Mouse (Mus musculus) left cerebral cortex, postnatal 36 days (tissue): Measurements from ENCODE around the gene Vmn1r55. TPM values are rescaled to one million over a fixed set of nuclear protein-coding genes. Genes with fewer than 3 reads are reported as not detected.
"Not testable (repeated sequence)": the region's sequence is repeated elsewhere in the genome, so short reads cannot be mapped to it uniquely, and the experiment has no call there.

ENCODE experiments used
- DNase-seq, 2 experiments: peaks; one replicate each; pipeline ENCODE4 v3.0.0; 2021 to 2022; ENCODE audit warnings: low spot score in 2 of 2, mixed read lengths in 1 of 2
- intact Hi-C: fragments of 180-260 bp; cut with DNase I; formaldehyde crosslinking; loops from one replicate; pipeline ENCODE4 v1.15.1; 2025
- total RNA-seq, 2 experiments: library from RNA; stranded (reverse); gene quantifications; 2 replicates each; pipeline ENCODE4 v1.2.3; 2021

Vmn1r55 gene
- total RNA-seq, result not detected

DNA sequence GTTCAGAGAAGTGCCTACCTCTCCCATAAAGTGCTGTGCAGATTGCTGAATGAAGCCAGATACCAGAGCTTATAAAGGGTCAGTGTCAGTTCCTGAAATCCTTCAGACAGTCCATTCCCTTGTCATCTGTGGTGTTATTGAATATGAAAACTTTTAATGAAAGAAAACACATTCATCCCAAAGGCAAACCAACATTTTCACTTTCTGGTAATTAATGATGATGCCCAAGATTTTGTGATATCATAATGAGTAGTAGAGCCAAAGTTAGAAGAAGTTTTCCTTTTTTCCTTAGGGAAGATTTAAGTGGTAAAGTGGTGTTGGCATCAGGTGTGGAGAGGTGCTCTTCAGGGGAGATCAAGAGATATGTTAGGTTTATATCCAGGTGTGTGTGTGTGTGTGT, at the start of gene Vmn1r55:
Gene Vmn1r55 (minus strand): TSS at position 101 of the 400 bp plus-strand sequence.
- intact Hi-C loops, DNase-seq: not testable (repeated sequence)

DNA sequence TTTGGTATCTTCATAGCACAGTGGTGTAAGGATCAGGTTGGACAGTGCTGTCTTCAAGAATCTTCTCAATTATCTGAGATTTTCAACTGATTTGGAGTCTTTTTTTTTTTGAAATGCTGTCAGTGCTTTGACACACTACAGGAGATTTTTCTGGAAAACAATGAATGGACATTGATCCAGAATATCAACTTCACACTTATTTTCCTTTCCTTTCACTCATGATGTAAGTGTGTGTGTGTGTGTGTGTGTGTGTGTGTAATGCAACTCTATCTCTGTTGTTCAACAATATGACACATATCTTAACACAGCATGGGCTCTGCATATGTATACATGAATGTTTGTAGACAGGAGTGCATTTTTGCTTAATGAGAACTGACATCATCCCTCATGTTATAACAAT, 47.2 kb upstream of the Vmn1r55 start, which contains the start of gene Vmn1r56:
Gene Vmn1r56 (minus strand): TSS at position 101 of the 400 bp plus-strand sequence.
- DNase-seq, intact Hi-C loops: not testable (repeated sequence)

DNA sequence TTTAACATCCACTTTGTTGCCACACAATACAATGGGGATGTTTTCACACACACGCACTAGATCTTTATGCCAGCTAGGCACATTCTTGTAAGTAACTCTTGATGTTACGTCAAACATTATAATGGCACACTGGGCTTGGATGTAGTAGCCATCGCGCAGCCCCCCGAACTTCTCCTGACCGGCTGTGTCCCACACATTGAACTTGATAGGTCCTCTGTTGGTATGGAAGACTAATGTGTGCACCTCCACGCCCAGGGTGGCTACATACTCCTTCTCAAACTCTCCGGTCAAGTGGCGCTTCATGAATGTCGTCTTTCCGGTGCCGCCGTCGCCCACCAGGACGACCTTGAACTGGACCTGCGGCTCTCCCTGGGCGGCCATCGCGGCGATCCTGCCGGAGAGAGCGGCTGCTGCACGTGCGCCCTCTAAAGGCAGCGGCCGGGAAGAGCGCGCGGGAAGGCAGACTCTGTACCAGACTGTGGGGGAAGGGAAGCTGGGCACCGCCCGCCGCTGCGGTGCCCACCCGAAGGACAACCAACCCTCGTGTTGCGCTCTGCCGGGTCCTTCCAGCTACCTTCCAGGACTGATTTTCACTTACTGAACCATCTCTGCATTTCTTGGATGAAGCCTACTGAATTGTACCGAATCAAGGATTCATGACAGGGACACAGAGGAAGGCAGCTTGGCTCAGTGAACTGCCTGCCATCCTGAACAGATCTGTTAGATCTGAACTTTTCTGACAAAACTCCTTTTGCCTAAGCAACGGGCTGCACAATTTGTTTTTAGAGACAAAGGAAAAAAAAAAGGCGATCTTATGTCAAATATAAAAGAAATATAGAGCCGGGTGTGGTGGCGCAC, 23.7 kb downstream of the Vmn1r55 start, which contains the start of gene Rasl2-9:
Gene Rasl2-9 (minus strand): TSS at position 402 of the 858 bp plus-strand sequence.
- DNase-seq, result peak; percentile 72 to 79
- intact Hi-C loops, result no loop called here

DNA sequence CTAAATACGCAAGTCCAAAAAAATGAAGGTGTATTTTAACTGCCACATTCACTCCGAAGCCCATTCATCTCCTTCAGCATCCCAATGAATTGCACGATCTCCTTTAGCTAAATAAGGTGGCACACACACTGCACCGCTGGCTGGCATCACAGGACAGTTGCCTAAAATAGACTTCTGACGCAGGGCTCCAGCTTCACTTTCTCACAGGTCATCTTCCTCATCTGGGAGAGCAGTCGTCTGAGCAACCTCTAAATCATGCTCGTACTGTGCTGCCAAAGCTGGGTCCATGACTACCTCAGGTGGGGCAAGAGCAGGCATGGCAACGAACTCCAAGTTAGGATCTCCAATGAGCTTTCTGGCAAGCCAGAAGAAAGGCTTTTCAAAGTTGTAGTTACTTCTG, 24.4 kb downstream of the Vmn1r55 start:
- no peak for DNase-seq
- intact Hi-C loops, result no loop called here

DNA sequence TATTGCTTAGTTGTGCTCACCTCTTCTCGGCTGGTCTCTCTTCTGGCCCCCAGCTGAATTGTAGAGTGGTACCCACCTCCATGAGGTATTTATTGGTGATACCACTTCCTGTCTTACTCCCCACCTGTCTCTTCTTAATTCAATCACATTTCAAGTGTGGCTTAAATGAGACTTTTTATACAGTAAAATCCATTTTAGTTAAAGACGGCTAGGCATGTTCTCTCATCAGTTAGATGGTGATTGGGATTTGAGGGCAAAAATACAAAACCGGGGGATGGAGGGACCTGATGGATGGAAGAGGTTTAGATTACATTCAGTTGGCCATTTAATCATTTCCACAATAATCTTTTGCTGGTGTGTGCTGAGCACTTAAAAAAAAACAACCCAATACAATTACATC, 32.6 kb downstream of the Vmn1r55 start, which contains the start of gene Rfpl4:
Gene Rfpl4 (minus strand): TSS at position 101 of the 400 bp plus-strand sequence.
- DNase-seq, result no peak
- intact Hi-C loops, result no loop called here

DNA sequence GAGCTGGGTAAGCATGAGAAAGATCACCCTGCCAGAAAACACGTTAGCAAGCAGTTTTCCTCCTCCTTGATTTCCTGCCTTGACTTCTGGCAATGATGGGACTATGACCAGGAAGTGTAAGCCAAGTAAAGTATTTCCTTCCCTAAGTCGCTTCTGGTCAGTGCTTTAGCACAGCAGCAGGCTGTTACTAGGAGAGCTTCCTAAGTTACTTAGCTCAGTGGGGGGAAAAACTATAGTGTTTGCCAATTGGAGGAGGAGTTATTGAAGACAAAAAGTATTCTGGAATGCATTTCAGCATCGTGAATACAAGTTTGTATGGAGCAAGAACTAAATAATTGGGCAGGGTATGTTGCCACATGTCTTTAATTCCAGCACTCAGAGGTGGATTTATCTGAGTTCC, 36.8 kb downstream of the Vmn1r55 start:
- DNase-seq, result no peak
- intact Hi-C loops, result no loop called here

DNA sequence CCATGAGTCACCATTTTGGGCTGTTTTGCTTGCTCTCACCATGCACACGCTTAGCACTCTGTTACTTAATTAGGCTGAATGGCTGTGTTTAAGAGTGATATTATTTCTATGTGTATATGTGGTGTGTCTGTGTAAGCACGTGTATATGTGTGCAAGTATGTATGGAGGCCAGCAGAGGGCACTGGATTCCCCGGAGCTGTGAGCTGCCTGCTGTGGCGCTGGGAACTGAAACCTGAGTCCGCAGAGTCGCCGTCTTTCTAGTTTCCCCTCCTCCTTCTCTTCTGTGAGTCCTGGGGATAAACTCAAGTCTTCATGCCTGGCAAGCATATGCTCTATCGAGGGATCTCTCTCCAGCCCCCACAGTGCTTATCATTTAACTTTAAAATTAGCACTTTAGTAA, 40.2 kb downstream of the Vmn1r55 start:
- intact Hi-C loops, result no loop called here
- DNase-seq, result no peak

DNA sequence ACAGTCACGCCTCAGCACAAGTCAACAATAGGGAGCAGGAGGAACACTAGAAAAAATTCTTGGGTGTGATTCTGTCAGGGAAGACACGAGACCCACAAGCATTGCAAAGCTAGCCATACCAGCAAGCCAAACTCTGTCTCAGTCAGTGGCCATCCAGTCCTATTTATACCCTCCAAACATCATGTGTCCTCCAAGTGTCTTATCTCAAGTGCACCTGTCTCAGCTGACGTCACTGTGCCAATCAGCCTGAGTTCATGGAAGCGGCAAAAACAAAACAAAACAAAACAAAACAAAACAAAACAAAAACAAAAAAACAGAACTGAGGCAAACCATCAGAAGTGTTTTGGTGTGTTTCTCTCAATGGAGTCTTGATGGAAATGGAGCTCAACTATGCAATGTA, 41.2 kb downstream of the Vmn1r55 start:
- no peak for DNase-seq
- intact Hi-C loops, result no loop called here

DNA sequence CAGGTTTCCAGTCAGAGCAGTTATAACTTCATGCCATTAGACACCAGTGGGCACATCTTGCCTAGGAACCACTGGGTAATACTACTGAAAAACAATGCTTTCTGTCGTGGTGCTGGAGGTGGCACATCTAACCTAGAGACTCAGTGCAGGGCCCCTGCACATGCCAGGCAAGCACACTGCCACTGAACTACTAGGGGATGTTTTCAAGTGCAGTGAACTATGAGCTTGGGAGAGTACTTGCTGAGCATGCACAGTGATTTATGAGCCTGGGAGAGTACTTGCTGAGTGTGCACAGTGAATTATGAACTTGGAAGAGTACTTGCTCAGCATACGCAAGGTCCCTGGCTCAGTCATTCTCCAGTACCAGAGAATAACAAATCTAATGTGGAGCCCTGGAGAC, 46.9 kb downstream of the Vmn1r55 start:
- no peak for DNase-seq
- intact Hi-C loops, result no loop called here

DNA sequence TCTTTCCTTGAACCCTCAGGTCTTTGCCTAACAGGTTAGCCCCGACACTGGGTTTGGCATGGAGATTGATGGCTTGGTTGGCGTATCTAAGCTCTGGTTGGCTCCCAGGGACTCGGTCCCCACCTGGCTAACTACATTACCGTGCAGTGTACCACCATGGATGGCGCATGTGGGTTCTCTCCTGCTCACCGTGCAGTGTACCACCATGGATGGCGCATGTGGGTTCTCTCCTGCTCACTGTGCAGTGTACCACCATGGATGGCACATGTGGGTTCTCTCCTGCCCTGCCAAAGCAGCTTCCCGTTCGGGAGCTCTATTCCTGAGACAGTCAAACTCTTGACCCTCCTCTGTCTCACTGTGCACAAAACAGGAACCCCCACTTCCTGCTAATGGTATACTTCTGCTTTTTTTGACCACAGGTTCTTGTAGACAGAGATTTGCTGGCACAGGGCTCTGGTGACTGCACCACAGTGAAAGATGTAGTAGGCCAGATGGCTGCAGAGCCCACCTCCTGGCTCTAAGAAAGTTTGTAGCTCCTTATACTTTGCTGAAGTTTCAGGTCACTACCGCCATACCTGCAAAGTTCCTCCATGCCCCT, 48.3 kb downstream of the Vmn1r55 start:
- no peak for DNase-seq
- intact Hi-C loops, result no loop called here

DNA sequence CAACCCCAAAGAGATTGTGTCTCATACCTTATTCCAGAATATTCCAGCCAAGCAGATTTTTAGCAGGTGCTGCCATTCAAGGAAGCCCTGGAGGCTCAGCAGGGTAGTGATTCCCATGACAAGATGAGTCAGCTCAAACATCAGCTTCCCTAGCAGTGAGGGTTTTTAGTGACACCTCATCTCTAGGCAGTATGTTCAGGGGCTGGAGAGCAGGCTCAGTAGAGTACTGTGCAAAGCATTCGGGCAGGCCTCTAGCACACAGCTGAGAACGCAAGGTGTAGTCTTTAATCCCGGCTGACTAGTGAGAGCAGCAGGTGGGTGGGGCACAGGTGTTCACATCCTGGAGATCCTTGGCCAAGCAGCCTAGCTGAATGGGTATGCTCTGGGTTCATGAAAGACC, 49.7 kb downstream of the Vmn1r55 start:
- intact Hi-C loops, result no loop called here
- no peak for DNase-seq

DNA sequence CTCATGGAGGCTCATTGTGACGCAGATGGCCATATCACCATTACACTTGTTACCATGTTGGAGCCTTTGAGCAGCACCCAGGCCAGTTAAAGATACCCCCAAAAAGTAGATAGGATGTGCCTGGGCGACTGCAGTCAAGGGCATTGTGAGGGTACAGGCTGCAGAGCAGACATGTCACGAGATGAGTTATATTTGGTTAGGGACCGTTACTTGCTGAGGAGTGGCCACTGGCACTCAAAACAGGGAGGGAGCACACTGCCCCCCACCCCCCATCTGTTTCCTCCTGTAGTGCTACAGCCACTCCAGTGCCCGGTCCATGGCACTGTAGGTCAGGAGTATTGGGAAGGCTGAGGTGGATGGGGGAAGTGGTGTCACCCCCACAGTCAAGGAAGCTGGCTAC, 50.7 kb downstream of the Vmn1r55 start:
- DNase-seq, result no peak
- intact Hi-C loops, result no loop called here

DNA sequence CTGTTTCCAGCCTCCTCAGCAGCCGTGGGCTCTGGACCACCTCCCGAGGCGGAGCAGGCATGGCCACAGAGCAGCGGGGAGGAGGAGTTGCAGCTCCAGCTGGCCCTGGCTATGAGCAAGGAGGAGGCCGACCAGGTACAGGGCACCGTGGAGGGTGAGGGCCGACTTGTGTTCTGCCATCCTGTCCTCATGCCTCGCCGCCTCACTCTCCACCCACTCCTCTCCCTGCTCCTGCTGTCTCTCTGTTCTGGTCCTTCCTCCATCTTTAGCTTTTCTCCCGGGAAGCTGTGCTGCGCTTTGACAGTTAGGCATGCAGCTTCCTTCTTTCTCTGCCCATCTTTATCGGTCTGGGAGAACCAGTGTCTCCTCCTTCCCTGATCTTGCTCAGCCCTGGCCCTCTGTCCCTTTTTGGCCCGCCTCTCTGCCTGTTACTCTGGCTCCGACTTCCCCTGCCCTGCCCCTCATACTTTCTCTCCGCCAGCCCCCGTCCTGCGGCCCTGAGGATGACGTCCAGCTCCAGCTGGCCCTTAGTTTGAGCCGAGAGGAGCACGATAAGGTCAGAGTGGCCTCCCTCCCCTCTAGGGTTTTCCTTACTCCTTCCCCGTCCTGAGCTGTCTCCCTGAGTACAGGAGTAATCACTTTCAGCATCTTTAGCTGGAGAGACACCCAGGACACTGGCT, 56.5 kb downstream of the Vmn1r55 start:
- intact Hi-C loops, result no loop called here
- peak; percentile 35 to 38 for DNase-seq

DNA sequence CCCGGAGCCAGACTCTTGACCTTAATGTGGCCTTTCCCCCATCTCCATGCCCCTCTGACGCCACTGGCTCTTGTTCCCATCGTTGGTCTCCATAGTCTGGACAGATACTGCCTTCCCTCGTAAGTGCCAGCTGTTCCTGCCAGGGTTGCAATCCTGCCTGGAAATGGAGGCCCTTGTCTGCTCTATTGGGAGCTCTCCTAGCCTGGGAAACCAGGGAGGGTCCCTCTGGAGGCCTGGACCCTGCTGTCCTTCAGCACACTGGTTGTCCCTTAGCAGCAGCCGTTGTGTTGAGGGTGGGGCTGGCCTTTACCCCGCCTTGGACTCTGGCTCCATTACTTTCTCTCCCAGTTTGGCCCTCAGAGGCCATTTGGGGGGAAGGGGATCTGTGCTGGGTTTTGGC, 57.1 kb downstream of the Vmn1r55 start:
- DNase-seq, result no peak
- intact Hi-C loops, result no loop called here

DNA sequence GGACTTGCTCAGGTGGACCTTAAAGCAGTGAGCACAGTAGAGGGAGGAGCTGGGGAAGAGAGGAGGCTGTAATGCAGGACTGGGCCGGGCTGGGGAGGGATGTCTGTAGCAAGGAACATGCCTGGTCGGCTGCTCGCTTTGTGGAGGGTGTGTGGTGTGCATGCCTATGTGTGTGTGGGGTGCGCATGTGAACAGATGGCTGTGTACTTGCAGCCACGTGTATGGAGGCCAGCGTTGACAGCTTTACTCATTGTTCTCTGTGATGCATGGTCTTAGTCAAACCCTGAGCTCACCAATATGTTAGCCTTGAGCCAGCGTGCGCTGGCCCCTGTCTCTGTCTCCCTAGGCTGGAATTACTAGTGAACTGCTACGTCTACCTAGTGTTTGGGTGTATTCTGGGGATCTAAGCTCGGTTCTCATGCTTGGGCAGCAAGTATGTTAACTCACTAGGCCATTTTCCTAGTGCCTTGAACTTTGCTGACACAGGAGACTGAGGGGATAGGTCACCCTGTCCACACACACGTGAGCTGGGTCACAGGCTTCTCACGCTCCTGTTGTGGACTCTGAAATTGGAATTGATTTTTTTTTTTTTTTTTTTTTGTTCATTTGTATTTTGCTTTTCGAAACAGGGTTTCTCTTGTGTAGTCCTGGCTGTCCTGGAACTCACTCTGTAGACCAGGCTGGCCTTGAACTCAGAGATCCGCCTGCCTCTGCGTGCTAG, 58.3 kb downstream of the Vmn1r55 start:
- peak; percentile 48 to 57 for DNase-seq
- intact Hi-C loops, result no loop called here

DNA sequence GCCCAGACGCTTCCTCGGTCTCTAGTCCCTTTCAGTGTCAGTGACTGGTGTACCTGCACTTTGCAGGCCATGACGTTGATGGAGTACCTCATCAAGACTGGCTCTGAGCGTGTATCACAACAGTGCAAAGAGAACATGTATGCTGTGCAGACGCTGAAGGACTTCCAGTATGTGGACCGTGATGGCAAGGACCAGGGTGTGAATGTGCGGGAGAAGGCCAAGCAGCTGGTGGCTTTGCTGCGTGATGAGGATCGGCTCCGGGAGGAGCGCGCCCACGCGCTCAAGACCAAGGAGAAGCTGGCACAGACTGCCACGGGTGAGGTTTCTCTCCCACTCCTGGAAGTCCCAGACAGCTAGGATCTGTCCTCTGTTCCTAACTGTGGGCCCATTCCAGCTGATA, 59.6 kb downstream of the Vmn1r55 start:
- intact Hi-C loops, result loop anchor here (10.0 kb wide), 1 partner anchor 1445 kb away; the partner anchor contains the start of gene Cnot3
- peak; percentile 57 to 66 for DNase-seq

DNA sequence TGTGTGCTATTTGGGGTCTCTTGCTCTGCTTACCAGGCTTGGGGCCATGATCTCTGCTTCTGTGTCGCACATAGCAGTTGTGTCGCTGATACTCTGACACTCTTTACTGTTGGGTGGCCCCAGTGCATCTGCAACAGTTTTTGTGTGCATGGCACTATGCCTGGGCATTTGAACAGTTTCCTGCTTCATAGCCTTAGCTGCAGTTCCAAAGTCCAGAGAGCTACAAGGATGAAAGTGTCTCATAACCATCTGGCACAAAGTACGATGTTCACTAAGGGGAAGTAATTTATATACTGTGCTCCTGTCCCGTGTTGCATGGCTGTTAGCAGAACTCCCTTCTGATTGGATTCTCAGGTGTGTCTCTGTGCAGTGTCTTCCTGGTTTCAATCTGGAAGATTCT, 61.6 kb downstream of the Vmn1r55 start:
- intact Hi-C loops, result loop anchor here (10.0 kb wide), 1 partner anchor 1443 kb away; the partner anchor contains the start of gene Cnot3
- no peak for DNase-seq

DNA sequence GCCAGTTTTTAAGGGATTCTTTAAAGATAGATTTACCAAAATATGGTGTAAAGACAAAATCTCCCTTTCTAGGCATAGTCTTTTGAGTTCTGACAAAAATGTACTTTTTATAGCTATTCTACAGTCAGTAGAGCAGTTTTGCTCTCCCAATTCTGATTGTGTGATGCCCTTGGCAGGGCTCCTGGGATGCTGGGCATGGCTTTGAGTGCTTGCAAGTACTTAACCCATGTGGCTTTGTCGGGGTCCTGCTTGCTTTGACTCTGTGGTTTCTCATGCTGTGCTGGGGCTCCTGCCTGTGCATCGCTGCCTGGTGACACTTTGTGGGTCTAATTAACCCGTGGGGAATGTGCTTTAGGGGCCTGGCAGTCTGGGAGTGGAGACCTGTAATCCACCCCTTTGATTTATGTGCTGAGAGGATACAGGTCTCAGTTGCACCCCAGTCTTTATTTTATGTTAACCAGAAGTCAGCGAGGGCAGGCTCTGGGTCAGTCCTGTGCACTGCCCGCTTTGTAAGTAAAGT, 62.5 kb downstream of the Vmn1r55 start:
- intact Hi-C loops, result loop anchor here (10.0 kb wide), 1 partner anchor 1442 kb away; the partner anchor contains the start of gene Cnot3
- DNase-seq, result no peak

DNA sequence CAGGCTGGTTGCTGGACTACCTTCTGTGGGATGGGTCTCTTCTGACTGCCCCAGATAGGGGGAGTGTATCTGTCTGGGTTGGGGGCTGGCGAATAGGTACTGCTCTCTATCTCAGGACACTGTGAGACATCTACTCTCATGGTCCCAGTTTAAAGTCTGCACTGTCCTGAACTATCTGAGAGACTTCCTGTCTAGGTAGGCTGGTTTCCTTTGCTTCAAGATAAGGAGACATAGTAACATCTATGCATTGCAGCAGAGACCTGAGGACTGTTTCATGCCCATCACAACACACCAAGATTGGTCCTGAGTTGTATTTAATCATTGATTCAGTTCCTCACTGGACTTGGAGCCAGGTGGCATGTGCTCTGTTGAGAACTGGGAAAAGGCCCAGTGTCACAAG, 64.0 kb downstream of the Vmn1r55 start:
- intact Hi-C loops, result loop anchor here (10.0 kb wide), 1 partner anchor 1441 kb away; the partner anchor contains the start of gene Cnot3
- no peak for DNase-seq
